9 mouse cellular contexts compared by ENCODE assay signal in genomic region chr14:21558440-21559131, GRCm38 (mm10).
DNase-seq lines count a peak whose midpoint lies in the region; ATAC-seq and TF ChIP-seq lines count a peak whose summit lies in the region.
"Had no signal": no experiment of that assay in that cellular context is flagged by ENCODE, and none has a peak within 500 bp of the region (broad histone marks: within the 10 kb centered on the region; RNA-seq: fewer than 3 reads in every experiment).

No protein-coding gene starts in this region.

- peaks cover 14% of the 10 kb centered on the region for H3K4me1 ChIP-seq in kidney, postnatal 0 days (replicated peaks; ENCODE audit: insufficient read depth, low read length)
- H3K4me1 ChIP-seq in limb, embryonic 15.5 days = peaks cover 40% of the 10 kb centered on the region

- no peak overlapping the region for H3K4me2 ChIP-seq in kidney, postnatal 0 days (ENCODE audit: low read length)
- H3K4me2 ChIP-seq in limb, embryonic 15.5 days = no peak overlapping the region

- H3K27ac ChIP-seq in kidney, postnatal 0 days = 0 out of 2 replicates have a peak overlapping the region, but pooled peaks have one; percentile 3
- peak overlapping the region; percentile 76 for H3K27ac ChIP-seq in limb, embryonic 15.5 days
- H3K27ac ChIP-seq: hindbrain, embryonic 10.5 days had no signal

- DNase-seq in kidney, postnatal 0 days (ENCODE audit: low spot score) = peak; percentile 35
- no peak for DNase-seq in kidney, postnatal 14 days
- peak; percentile 62 for DNase-seq in brain, adult 2 months (ENCODE audit: low read depth, low spot score)
- peak; percentile 44 to 50 for DNase-seq in gastrocnemius, adult 8-10 months (ENCODE audit: low spot score in 2 of 2)
- DNase-seq in layer of hippocampus, adult 18-20 months (ENCODE audit: low spot score in 2 of 2) = no peak
- no peak for DNase-seq in thymus, postnatal 14 days
- no peak for DNase-seq in c-Kit-positive CD71-positive TER-119-positive erythroid progenitor cells, embryonic 14.5 days (ENCODE audit: low spot score)

- no peaks in the 10 kb centered on the region for H3K9me3 ChIP-seq in kidney, postnatal 0 days (replicated peaks; ENCODE audit: low read length)
- H3K9me3 ChIP-seq in limb, embryonic 15.5 days = no peaks in the 10 kb centered on the region
- H3K9me3 ChIP-seq: hindbrain, embryonic 10.5 days had no signal

- WGBS in kidney, postnatal 0 days = 34% methylated on average over 10 of the region's 10 CpGs
- 45% methylated on average over 10 of the region's 10 CpGs for WGBS in limb, embryonic 15.5 days

- no peak overlapping the region for H3K4me3 ChIP-seq in kidney, postnatal 0 days (replicated peaks; ENCODE audit: low read depth, low read length)
- no peak overlapping the region for H3K4me3 ChIP-seq in limb, embryonic 15.5 days
- H3K4me3 ChIP-seq: hindbrain, embryonic 10.5 days had no signal

- ATAC-seq in kidney, postnatal 0 days (replicated peaks; ENCODE audit: low FRiP score, low read depth) = no peak
- ATAC-seq in limb, embryonic 15.5 days (ENCODE audit: insufficient number of reproducible peaks, low FRiP score, low TSS enrichment, low read depth) = peak; percentile 76; the same call in 1 of the 2 replicates

- no peaks in the 10 kb centered on the region for H3K27me3 ChIP-seq in kidney, postnatal 0 days (ENCODE audit: insufficient read depth, low read length)
- no peaks in the 10 kb centered on the region for H3K27me3 ChIP-seq in limb, embryonic 15.5 days

- no peak for TF ChIP-seq CTCF in kidney, postnatal 0 days (IDR thresholded peaks at IDR 0.05; ENCODE audit: low read depth)

- no peaks in the 10 kb centered on the region for H3K36me3 ChIP-seq in kidney, postnatal 0 days (ENCODE audit: insufficient read depth, low read length)
- H3K36me3 ChIP-seq in limb, embryonic 15.5 days = no peaks in the 10 kb centered on the region

- H3K9ac ChIP-seq in kidney, postnatal 0 days (ENCODE audit: low read depth, low read length) = no peak overlapping the region
- no peak overlapping the region for H3K9ac ChIP-seq in limb, embryonic 15.5 days

Comparison
In these comparisons a context has a peak if more than half of its experiments do, and no peak if none do; other contexts are left out.
1. DNase-seq: peak in kidney, postnatal 0 days (single experiment), brain, adult 2 months (single experiment) and gastrocnemius, adult 8-10 months (2 of 2); none in kidney, postnatal 14 days (single experiment), layer of hippocampus, adult 18-20 months (0 of 2), thymus, postnatal 14 days (single experiment) and c-Kit-positive CD71-positive TER-119-positive erythroid progenitor cells, embryonic 14.5 days (single experiment).